Mouse (Mus musculus) skeletal muscle tissue, adult 2 months (tissue): ENCODE measurements around the gene Zfp85.
"Not testable (repeated sequence)": the region's sequence is repeated elsewhere in the genome, so short reads cannot be mapped to it uniquely, and the experiment has no call there.

Experiments used
- DNase-seq: peaks from one replicate; pipeline ENCODE4 v3.0.0-alpha.2; 2012; ENCODE audit warnings: low read depth, low spot score

The Zfp85 gene

DNA sequence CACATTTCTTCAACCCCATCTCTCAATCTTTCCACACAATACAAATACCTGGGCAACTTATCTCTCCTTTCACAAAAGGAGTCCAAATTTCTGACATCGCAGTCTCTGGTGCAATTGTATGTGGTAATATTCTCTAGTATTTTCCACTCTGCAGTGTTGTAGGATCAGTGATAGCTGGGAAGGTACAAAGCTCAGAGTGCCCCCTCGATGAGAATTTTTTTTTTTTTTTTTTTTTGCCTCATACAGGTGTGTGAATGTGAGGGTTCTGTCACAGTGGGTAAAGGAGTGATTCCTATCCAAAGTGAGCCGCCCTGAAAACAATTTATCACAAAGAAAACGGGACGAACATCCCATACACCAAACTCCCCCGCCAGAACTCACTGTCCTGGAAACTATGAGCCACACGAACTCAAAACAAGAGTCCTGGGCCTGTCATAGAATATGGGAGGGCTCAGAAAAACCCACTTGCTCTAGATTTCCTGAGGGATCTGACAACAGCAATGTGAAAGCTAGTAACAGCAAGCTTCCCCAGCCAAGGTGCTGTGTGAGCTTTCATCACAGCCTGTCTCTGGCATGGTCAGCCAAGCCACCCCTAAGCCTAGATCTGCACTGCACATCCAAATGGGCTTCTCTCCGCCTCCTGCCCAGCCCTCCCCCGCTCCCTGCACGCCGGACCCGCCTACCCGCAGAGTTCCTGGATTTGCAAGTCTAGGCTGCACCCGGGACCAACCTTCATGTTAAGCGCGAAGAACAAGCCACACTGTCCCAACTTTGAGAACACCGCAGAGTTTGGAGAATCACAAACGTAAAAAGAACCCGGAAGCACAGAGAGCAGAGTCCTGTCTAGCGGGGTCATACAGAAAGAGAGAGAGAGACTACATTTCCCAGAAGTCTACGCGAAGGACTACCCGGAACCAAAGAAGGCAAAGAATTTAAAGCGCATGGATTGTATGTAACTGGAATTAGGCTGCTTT, at the start of gene Zfp85:
Gene Zfp85 (minus strand): TSS at position 896 of the 974 bp plus-strand sequence.
- DNase-seq = peak; percentile 43

DNA sequence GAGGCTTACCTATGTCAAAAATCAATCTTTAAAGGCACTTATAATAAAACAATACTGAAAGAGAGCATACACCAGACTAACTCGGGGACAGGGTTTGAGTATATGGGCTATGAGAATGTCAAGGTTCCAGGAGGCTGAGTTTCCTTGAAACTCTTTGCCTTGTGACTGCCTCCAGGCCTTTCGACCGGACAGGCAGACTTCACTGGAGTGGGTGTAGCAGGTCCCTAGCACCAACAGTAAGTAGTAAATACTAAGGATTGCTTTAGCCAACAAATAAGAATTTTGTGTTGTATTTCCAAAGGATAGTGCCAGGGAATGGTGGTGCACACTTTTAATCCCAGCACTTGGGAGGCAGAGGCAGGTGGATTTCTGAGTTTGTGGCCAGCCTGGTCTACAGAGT, 44.1 kb upstream of the Zfp85 start:
- not testable (repeated sequence) for DNase-seq

GRCm38 (mm10) chr13:67798618-67799017, 43.6 kb upstream of the Zfp85 start:
- DNase-seq = no peak

- no peak for DNase-seq
Observed at GRCm38 (mm10) chr13:67791921-67792455, 37.0 kb upstream of the Zfp85 start.

DNA sequence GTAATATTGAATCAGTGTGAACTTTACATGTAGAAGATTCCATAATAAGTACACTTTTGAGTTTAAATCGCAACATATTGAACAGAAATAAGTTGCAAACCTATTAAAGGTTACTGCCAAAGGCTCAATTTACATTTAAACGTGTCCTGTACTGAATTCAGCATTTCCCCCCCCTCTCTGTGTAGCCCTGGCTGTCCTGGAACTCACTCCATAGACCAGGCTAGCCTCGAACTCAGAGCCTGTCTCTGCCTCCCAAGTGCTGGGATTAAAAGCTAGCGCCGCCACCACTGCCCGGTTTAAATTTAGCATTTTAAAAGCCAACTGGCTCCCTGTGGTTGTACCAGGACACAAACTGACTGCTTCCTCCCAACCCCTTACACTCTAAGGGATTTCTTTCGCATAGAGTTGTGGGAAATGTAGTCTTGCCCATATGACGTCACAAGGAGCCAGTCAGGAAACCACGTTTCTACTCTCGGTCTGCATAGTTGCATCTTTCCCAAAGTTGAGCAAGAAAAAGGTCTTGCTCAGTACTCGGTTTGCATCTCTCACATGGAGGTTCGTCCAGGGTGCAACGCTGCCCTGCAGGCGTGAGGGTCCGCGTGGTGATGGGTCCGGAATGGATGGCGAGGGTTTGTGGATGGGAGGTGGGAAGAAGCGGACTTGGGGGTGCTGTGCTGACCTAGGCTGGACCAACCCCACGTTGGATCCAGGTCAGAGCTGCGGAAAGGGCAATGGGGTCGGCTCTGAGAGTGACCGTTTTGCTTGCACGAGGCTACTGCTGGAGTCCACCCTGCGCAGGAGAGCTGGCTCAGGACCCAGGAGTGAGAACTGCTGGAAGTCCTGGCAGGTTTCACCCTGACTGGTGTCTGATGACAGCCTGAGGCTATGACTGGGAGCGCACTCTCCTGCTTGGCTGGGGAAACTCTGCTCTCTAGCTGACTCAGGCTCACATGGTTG, 24.5 kb upstream of the Zfp85 start, which contains the start of gene Zfp493:
Gene Zfp493 (plus strand): TSS at position 429 of the 957 bp plus-strand sequence.
- peak; percentile 72 for DNase-seq

GRCm38 (mm10) chr13:67763031-67763768, 8.2 kb upstream of the Zfp85 start:
- no peak for DNase-seq

DNA sequence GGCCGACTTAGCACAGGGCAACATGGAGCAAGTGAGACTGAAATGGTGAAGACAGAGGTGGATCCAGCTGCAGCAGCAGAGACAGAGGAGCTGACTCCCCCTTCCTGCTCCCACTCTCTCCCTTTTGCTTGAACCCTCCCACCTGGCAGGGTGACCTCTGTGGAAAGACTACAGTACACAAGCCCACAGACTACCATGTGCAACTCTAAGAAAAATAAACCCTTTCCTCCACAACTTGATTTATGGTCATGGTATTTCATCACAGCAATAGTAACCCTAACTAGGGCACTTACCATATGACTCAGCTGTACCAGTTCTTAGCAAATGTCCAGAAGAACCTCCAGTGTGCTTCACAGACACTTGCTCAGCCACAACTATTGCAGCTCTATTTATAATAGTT, 4.9 kb upstream of the Zfp85 start:
- DNase-seq = no peak

DNA sequence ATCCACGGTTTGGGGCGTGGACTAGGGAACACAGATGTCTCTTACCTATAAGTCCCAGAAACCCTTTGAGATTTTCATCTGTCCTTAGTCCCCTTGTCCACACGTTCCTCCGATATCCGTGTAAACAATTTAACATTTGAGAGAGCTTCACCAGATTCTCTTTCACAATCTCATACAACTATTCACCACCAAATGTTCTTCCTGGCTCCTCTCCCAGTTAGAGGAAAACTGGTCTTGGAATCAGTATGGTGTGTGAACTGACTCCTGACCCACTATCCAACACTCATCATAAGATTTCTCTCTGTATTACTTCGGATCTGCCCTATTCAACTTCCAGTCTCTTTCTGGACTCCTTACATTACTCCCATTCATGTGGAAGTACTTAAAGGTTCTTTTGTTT, 733 bp upstream of the Zfp85 start:
- DNase-seq = no peak

GRCm38 (mm10) chr13:67743896-67744295, 11.1 kb downstream of the Zfp85 start:
- no peak for DNase-seq

DNA sequence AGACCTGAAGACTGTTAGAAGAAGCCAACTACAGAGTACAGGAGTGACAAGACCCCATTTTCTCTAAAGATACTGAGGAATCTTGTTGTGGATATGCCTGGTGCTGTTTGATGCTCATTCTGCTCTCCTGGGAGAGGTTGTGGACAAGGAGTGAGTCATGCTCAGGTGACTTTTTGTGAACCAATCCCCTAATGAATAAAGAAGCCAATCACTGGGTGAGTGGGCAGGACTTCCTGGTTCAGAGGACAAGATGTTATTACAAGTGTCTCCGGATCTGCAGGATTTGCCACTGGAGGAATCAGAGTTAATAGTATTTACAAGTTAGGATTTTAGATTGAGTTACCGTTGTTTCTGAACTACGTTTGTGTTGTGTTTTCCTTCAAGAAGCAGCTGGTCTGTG, 12.1 kb downstream of the Zfp85 start:
- no peak for DNase-seq

DNA sequence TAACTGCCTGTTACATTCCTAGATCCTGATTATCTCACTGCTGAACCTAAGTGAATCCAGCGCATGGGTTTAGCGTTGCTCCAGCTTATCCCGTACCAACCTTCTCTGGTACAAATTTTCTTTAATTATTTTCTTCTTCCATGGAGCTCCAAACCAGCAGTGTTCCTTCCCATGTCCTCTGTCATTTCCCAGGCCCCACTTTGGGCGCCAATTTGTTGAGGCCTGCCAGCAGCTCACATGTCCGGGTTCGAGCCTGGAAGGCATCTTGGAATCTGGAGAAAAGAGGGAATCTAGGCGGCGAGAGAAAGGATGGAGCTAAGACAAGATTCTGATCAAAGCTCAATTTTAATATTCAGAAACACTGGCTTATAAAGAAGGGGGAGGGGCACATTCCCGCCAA, 20.6 kb downstream of the Zfp85 start:
- not testable (repeated sequence) for DNase-seq

DNA sequence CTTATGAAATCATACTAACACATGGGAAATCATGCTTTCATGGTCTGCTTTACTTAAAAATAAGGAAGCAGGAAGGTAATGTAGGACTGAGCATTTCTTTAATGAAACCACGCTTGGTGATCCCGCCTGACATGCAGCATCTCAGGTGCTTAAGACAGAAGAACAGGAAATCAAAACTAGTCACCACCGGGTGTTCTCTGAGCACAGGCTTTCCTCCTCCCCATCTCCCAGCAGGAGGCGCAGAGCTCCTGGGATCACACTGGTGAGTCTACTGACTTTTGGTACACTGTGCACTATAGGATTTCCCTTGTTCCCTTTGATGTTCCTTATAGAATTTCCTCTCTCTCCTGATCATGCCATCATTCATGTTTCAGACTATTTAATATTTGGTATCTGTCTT, 25.6 kb downstream of the Zfp85 start:
- not testable (repeated sequence) for DNase-seq

DNA sequence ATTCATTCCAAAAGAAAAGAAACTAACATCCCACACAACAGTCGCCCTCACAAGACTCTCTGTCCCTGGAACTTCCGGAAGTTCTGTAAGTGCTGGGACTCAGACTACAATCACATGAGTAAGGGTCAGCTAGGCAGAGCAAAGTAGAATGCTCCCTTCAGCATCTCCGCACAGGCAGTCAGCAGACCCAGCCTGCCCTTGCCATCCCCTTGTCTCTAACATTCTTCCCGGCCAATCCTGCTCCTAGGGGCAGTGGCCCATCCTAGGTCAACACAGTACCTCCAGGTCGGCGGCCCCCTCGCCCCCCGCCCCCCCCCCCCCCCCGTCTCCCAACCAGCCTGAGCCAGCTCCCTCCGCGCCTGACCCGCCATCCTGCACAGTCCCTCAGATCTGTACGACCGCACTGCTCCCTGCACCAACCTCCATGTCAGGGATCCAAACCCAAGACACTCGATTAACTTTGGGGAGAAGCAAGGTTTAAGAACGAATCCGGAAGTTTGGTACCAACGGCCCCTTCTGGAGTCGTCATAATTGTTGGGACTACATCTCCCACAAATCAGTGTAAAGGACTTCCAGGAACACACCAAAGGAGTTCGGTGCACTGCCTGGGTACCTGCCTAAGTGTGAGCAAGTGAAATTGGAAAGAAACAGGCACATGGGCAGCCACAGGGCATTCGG, 26.2 kb downstream of the Zfp85 start, which contains the start of gene Zfp65:
Gene Zfp65 (minus strand): TSS at position 533 of the 678 bp plus-strand sequence.
- peak; percentile 54 for DNase-seq

DNA sequence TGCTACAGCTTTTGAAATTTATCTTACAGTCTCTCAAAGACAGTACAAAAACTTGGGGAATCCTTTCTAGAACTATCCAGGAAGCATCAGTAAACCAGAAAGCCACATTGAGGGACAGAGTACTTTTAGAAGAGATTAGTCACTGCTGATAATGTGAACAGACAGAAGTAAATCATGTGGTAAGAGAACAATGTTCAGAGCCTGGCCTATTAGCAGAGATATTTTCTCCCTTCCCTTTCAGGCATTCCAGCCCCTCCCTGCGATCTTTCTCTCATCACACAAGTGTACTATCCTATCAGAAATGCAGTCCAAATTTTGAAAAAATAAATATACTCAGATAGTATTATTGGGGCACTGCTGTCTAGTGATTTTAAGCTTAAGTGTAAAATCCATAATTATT, 26.9 kb downstream of the Zfp85 start:
- no peak for DNase-seq

- not testable (repeated sequence) for DNase-seq
Observed at GRCm38 (mm10) chr13:67725331-67725730, 29.7 kb downstream of the Zfp85 start.

GRCm38 (mm10) chr13:67723848-67724479, 31.1 kb downstream of the Zfp85 start:
- DNase-seq = peak; percentile 87
